Mouse (Mus musculus) adipocyte (in vitro differentiated cells): ENCODE results near the gene Mpdz.
A peak's percentile ranks its signal among the peaks of the same experiment; 100 is the strongest.

Experiments used
- DNase-seq: peaks from one replicate; pipeline ENCODE4 v3.0.0-alpha.2; 2016; ENCODE audit warnings: low spot score

Mpdz gene

GRCm38 (mm10) chr4:81442078-81442981 lies at the start of gene Mpdz:
TSS of gene Mpdz (minus strand) at chr4:81442815.
- DNase-seq = peak; percentile 44

GRCm38 (mm10) chr4:81490556-81490955 lies 47.9 kb upstream of the Mpdz start:
- no peak for DNase-seq

GRCm38 (mm10) chr4:81484603-81485002 lies 42.0 kb upstream of the Mpdz start:
- no peak for DNase-seq

- no peak for DNase-seq
Measured at GRCm38 (mm10) chr4:81483887-81484602, 41.4 kb upstream of the Mpdz start.

GRCm38 (mm10) chr4:81483159-81483558 lies 40.5 kb upstream of the Mpdz start:
- no peak for DNase-seq

GRCm38 (mm10) chr4:81466821-81467220 lies 24.2 kb upstream of the Mpdz start:
- DNase-seq = no peak

GRCm38 (mm10) chr4:81465172-81465571 lies 22.6 kb upstream of the Mpdz start:
- DNase-seq = peak; percentile 60

- DNase-seq = peak; percentile 17
Measured at GRCm38 (mm10) chr4:81462253-81462652, 19.6 kb upstream of the Mpdz start.

GRCm38 (mm10) chr4:81458921-81459320 lies 16.3 kb upstream of the Mpdz start:
- no peak for DNase-seq

GRCm38 (mm10) chr4:81453806-81454205 lies 11.2 kb upstream of the Mpdz start:
- DNase-seq = no peak

- DNase-seq = no peak
Measured at GRCm38 (mm10) chr4:81452183-81452582, 9.6 kb upstream of the Mpdz start.

GRCm38 (mm10) chr4:81449413-81449812 lies 6.8 kb upstream of the Mpdz start:
- peak; percentile 69 for DNase-seq

- no peak for DNase-seq
Measured at GRCm38 (mm10) chr4:81443566-81443965, 951 bp upstream of the Mpdz start.

GRCm38 (mm10) chr4:81433961-81434360 lies 8.7 kb downstream of the Mpdz start:
- DNase-seq = no peak

- DNase-seq = peak; percentile 37
Measured at GRCm38 (mm10) chr4:81430826-81431225, 11.8 kb downstream of the Mpdz start.

GRCm38 (mm10) chr4:81430105-81430504 lies 12.5 kb downstream of the Mpdz start:
- peak; percentile 73 for DNase-seq

- DNase-seq = peak; percentile 43
Measured at GRCm38 (mm10) chr4:81429670-81430069, 12.9 kb downstream of the Mpdz start.

- no peak for DNase-seq
Measured at GRCm38 (mm10) chr4:81423556-81423955, 19.1 kb downstream of the Mpdz start.

GRCm38 (mm10) chr4:81421621-81422020 lies 21.0 kb downstream of the Mpdz start:
- no peak for DNase-seq

- DNase-seq = no peak
Measured at GRCm38 (mm10) chr4:81415324-81416026, 27.1 kb downstream of the Mpdz start.

GRCm38 (mm10) chr4:81414684-81415323 lies 27.8 kb downstream of the Mpdz start:
- DNase-seq = no peak

- no peak for DNase-seq
Measured at GRCm38 (mm10) chr4:81396883-81397282, 45.7 kb downstream of the Mpdz start.
